Mouse (Mus musculus) ES-E14 (cell line): ENCODE data around the gene Lgr5. TPM values are rescaled to one million over a fixed set of nuclear protein-coding genes. Genes with fewer than 3 reads are reported as not detected.

Source experiments
- DNase-seq: peaks from one replicate; pipeline ENCODE4 v3.0.0-alpha.2; 2013; ENCODE audit warnings: low read depth, low spot score
- H3K27ac ChIP-seq: 2 replicates; pipeline ENCODE4 v1.5.1; 2012; ENCODE audit warnings: low read depth, mild to moderate bottlenecking, low read length, moderate library complexity, mixed read lengths; ENCODE audit not compliant: poor library complexity, insufficient read depth, severe bottlenecking
- H3K36me3 ChIP-seq: 2 replicates; pipeline ENCODE4 v1.6.1; 2012; ENCODE audit warnings: mild to moderate bottlenecking, low read length, moderate library complexity, mixed read lengths; ENCODE audit not compliant: control insufficient read depth, poor library complexity, insufficient read depth, severe bottlenecking
- H3K4me1 ChIP-seq, 2 experiments: fragments of 150-350 bp in 1 of 2; sonication (generic) in 1 of 2; 2 replicates each; pipeline ENCODE4 v1.6.1; 2012; ENCODE audit warnings: low read length in 2 of 2, mild to moderate bottlenecking in 1 of 2, mixed read lengths in 1 of 2; ENCODE audit not compliant: control insufficient read depth in 2 of 2, insufficient read depth in 2 of 2, poor library complexity in 1 of 2
- H3K4me3 ChIP-seq, 2 experiments: fragments of 150-350 bp in 1 of 2; sonication (generic) in 1 of 2; 2 replicates each; pipeline ENCODE4 v1.5.1; 2012; ENCODE audit warnings: low read length in 2 of 2, low read depth in 1 of 2, mild to moderate bottlenecking in 1 of 2, mixed read lengths in 1 of 2; ENCODE audit not compliant: insufficient read depth in 1 of 2, poor library complexity in 1 of 2, severe bottlenecking in 1 of 2
- H3K9ac ChIP-seq: 2 replicates; pipeline ENCODE4 v1.6.1; 2012; ENCODE audit warnings: low read depth, mild to moderate bottlenecking, low read length, mixed read lengths; ENCODE audit not compliant: poor library complexity, insufficient read depth, severe bottlenecking
- H3K9me3 ChIP-seq: fragments of 150-350 bp; sonication (generic); 2 replicates; pipeline ENCODE4 v1.6.1; 2012; ENCODE audit warnings: low read depth, mild to moderate bottlenecking, low read length; ENCODE audit not compliant: control insufficient read depth, insufficient read depth
- CHD2 ChIP-seq: IDR thresholded peaks from 2 replicates; pipeline ENCODE4 v1.6.1; 2014; ENCODE audit warnings: mild to moderate bottlenecking, low read depth, low read length, inconsistent platforms
- HCFC1 ChIP-seq: IDR thresholded peaks from 2 replicates; pipeline ENCODE4 v1.6.1; 2012; ENCODE audit warnings: low read length, inconsistent platforms, borderline replicate concordance; ENCODE audit not compliant: insufficient read depth
- MAFK ChIP-seq: IDR thresholded peaks from 2 replicates; pipeline ENCODE4 v1.6.1; 2014; ENCODE audit warnings: mild to moderate bottlenecking, low read depth, low read length, inconsistent platforms; ENCODE audit not compliant: insufficient read depth
- ZC3H11A ChIP-seq: IDR thresholded peaks from 2 replicates; pipeline ENCODE4 v1.6.1; 2012; ENCODE audit warnings: low read depth, mild to moderate bottlenecking, inconsistent platforms, low read length, borderline replicate concordance
- ZNF384 ChIP-seq: IDR thresholded peaks from 2 replicates; pipeline ENCODE4 v1.6.1; 2012; ENCODE audit warnings: low read depth, low read length, inconsistent platforms
- in situ Hi-C, 2 experiments: fragments of 600-800 bp; cut with MboI; formaldehyde crosslinking; loops; one replicate each; pipeline ENCODE4 v1.15.1; 2025; ENCODE audit warnings: low sequenced_read_pairs in 2 of 2, inconsistent platforms in 1 of 2; ENCODE audit not compliant: unreplicated experiment in 2 of 2
- total RNA-seq: library from RNA; depleted of rRNA; stranded (reverse); fragments of 300-350 nt; gene quantifications from 2 replicates; pipeline ENCODE4 v1.2.3, GENCODE M21; 2012

Gene Lgr5
- total RNA-seq, 1 experiment: 0.22 TPM

DNA sequence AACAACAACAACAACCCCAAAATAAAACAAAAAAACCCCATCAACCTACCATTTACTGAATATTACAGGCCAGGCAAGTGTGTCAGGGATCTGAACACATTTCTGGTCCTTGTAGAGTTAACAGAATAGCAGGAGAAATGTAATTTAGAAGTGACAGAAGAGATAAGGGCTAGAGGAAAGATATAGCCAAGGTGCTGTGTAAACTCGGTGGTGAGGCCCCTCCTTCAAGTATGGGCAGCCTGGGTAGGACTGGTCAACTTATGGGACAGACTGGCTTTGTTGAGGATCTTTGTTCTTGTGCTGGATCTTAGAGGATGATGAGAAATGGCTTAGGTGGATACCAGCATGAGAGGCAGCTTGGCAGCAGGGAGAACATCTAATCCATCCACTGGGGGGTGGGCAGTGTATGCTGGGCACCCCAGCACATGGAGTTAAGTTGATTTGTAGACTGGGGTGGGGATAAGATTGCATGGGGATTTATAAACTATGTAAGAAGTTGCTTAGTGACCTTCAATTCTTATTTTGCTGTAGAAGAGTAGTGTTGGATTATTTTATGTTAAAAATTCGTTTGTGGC lies 32.3 kb downstream of the Lgr5 start:
- no peak for TF ChIP-seq MAFK
- no peak for TF ChIP-seq ZNF384
- TF ChIP-seq HCFC1: no peak
- no peak for TF ChIP-seq ZC3H11A
- Histone ChIP-seq H3K4me3 (no peak overlapping the region), H3K9me3 (no peaks in the 10 kb centered on the region), H3K4me1 (peaks cover 0 to 4% of the 10 kb centered on the region in 2 experiments; a peak in 1 of 4 replicates), H3K36me3 (no peaks in the 10 kb centered on the region), H3K27ac (no peak overlapping the region), H3K9ac (no peak overlapping the region)
- DNase-seq: no peak
- in situ Hi-C loops: no loop called here

GRCm38 (mm10) chr10:115553352-115554113 lies 34.0 kb downstream of the Lgr5 start:
- in situ Hi-C loops: no loop called here
- TF ChIP-seq ZNF384: no peak
- TF ChIP-seq ZC3H11A: no peak
- no peak for TF ChIP-seq CHD2
- no peak overlapping the region for H3K9ac ChIP-seq

GRCm38 (mm10) chr10:115551069-115551468 lies 36.5 kb downstream of the Lgr5 start:
- Histone ChIP-seq H3K4me3 (no peak overlapping the region), H3K9ac (no peak overlapping the region), H3K4me1 (no peaks in the 10 kb centered on the region), H3K36me3 (no peaks in the 10 kb centered on the region), H3K27ac (no peak overlapping the region), H3K9me3 (no peaks in the 10 kb centered on the region)
- TF ChIP-seq MAFK: no peak
- peak; percentile 69 for TF ChIP-seq CHD2
- in situ Hi-C loops: no loop called here
- no peak for DNase-seq

More at GRCm38 (mm10) chr10:115553352-115554113, 34.0 kb downstream of the Lgr5 start:
- no peak for DNase-seq
- peaks cover 0 to 4% of the 10 kb centered on the region in 2 experiments; a peak in 1 of 4 replicates for H3K4me1 ChIP-seq
- no peak overlapping the region for H3K27ac ChIP-seq
- H3K36me3 ChIP-seq: no peaks in the 10 kb centered on the region
- H3K9me3 ChIP-seq: no peaks in the 10 kb centered on the region
- H3K4me3 ChIP-seq: no peak overlapping the region

DNA sequence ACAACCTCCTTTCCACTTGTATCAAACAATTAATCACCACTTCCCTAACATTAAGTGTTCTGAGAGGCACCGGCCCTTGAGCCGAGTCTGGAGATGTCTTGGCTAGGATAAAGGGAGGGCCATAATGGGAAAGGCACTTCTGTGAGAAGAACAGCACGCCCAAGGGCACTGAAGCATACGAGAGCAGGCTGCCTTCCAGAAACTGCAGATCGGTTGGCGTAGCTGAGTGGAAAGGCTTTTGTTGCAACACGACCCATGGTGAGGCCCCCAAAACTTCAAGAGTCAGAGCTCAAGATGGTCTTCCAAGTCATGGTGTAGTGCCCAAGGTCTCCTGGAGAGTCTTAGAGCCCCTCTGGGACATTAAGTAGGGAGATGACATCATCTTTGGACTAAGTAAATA lies 37.3 kb downstream of the Lgr5 start:
- Histone ChIP-seq H3K9me3 (no peaks in the 10 kb centered on the region), H3K4me3 (no peak overlapping the region), H3K36me3 (no peaks in the 10 kb centered on the region), H3K27ac (no peak overlapping the region), H3K4me1 (no peaks in the 10 kb centered on the region), H3K9ac (no peak overlapping the region)
- no peak for DNase-seq
- TF ChIP-seq ZNF384 (no peak), ZC3H11A (no peak), HCFC1 (no peak), CHD2 (no peak), MAFK (no peak)
- in situ Hi-C loops: no loop called here

DNA sequence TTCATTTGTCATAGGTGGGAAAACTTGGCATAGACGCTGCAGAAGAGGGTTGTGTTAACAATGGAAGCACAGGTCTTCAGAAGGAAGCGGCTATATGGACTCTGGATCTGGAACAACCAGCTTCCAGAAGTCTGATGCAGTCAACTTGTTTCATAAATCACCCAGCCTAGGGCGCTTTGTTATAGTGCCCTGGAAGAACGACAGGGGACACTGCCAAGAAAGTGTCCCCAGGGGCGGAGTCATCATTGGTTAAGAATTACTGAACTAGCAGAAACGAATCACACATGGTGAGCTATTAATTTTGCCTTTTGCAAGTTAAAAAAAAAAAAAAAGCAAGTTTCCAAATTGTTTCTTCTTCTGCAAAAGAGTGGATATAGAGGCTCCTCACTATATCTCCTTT lies 44.7 kb downstream of the Lgr5 start:
- Histone ChIP-seq H3K4me1 (no peaks in the 10 kb centered on the region), H3K36me3 (no peaks in the 10 kb centered on the region), H3K9ac (no peak overlapping the region), H3K27ac (no peak overlapping the region), H3K4me3 (no peak overlapping the region), H3K9me3 (no peaks in the 10 kb centered on the region)
- no peak for DNase-seq
- TF ChIP-seq HCFC1: no peak
- no peak for TF ChIP-seq ZNF384
- TF ChIP-seq CHD2: no peak
- TF ChIP-seq ZC3H11A: no peak
- TF ChIP-seq MAFK: no peak
- in situ Hi-C loops: no loop called here
